Mouse (Mus musculus) G1E (cell line): ENCODE results near the gene Pfas.

Experiments
- CTCF ChIP-seq: IDR thresholded peaks from 2 replicates; pipeline ENCODE4 v1.5.1; 2012; ENCODE audit warnings: low read depth, low read length, inconsistent platforms, mixed read lengths
- GATA1 ChIP-seq: IDR thresholded peaks from 2 replicates; pipeline ENCODE4 v1.6.1; 2012; ENCODE audit warnings: borderline replicate concordance, low read length, inconsistent platforms, mixed read lengths
- GATA2 ChIP-seq: IDR thresholded peaks from 2 replicates; pipeline ENCODE4 v1.6.1; 2012; ENCODE audit warnings: low read depth, low read length, inconsistent platforms, borderline replicate concordance

GRCm38 (mm10) chr11:69009508-69009907, 1.2 kb upstream of the Pfas start:
- no peak for TF ChIP-seq GATA1
- TF ChIP-seq CTCF = no peak
- no peak for TF ChIP-seq GATA2
